Mouse (Mus musculus): ENCODE measurements around the gene Lrch4. TPM values are rescaled to one million over a fixed set of nuclear protein-coding genes. Genes with fewer than 3 reads are reported as not detected.

Lrch4 gene
- polyA plus RNA-seq, 1 experiment from 2014 or later = 22.7 TPM

- peak overlapping the region in 1 of 2 experiments; percentile 1; a peak in 1 of 4 replicates for H3K4me3 ChIP-seq (ENCODE audit: control insufficient read depth in 1 of 2, insufficient read depth in 1 of 2, low read depth in 1 of 2, low read length in 2 of 2)
- WGBS = 28% methylated on average over 26 of the region's 26 CpGs
- ATAC-seq (ENCODE audit: insufficient number of reproducible peaks, insufficient read depth, low FRiP score, low read depth) = no peak
- peaks cover 38% of the 10 kb centered on the region for H3K36me3 ChIP-seq (ENCODE audit: control insufficient read depth, insufficient read depth, low read length)
- H3K4me1 ChIP-seq (ENCODE audit: control insufficient read depth in 2 of 2, insufficient read depth in 2 of 2, low read length in 2 of 2) = peaks cover 31 to 36% of the 10 kb centered on the region in 2 experiments
- no peak overlapping the region for H3K27ac ChIP-seq (replicated peaks in 1 of 2; ENCODE audit: control insufficient read depth in 1 of 2, insufficient read depth in 1 of 2, low read depth in 2 of 2, low read length in 2 of 2)
- H3K9ac ChIP-seq (ENCODE audit: low read length) = peak overlapping the region; percentile 43; the same call in 1 of the 2 replicates
- H3K27me3 ChIP-seq (ENCODE audit: control insufficient read depth, insufficient read depth, low read length) = no peaks in the 10 kb centered on the region
- no peaks in the 10 kb centered on the region for H3K9me3 ChIP-seq (ENCODE audit: control insufficient read depth, low read length)
- H3K4me2 ChIP-seq (ENCODE audit: low read length) = peak overlapping the region; percentile 41
These were observed 20.9 kb upstream of the Lrch4 start for GRCm38 (mm10) chr5:137607860-137608653.

GRCm38 (mm10) chr5:137608654-137609190, 20.2 kb upstream of the Lrch4 start:
- no peak for ATAC-seq (ENCODE audit: insufficient number of reproducible peaks, insufficient read depth, low FRiP score, low read depth)
- Histone ChIP-seq H3K4me2 (ENCODE audit: low read length) (peak overlapping the region; percentile 41), H3K4me1 (ENCODE audit: control insufficient read depth in 2 of 2, insufficient read depth in 2 of 2, low read length in 2 of 2) (peaks cover 36 to 40% of the 10 kb centered on the region in 2 experiments), H3K36me3 (ENCODE audit: control insufficient read depth, insufficient read depth, low read length) (peaks cover 35% of the 10 kb centered on the region), H3K9me3 (ENCODE audit: control insufficient read depth, low read length) (no peaks in the 10 kb centered on the region), H3K4me3 (ENCODE audit: control insufficient read depth in 1 of 2, insufficient read depth in 1 of 2, low read depth in 1 of 2, low read length in 2 of 2) (peak overlapping the region in 1 of 2 experiments; percentile 1; a peak in 1 of 4 replicates), H3K9ac (ENCODE audit: low read length) (peak overlapping the region; percentile 43; the same call in 1 of the 2 replicates), H3K27me3 (ENCODE audit: control insufficient read depth, insufficient read depth, low read length) (no peaks in the 10 kb centered on the region), H3K27ac (replicated peaks in 1 of 2; ENCODE audit: control insufficient read depth in 1 of 2, insufficient read depth in 1 of 2, low read depth in 2 of 2, low read length in 2 of 2) (no peak overlapping the region)
- 24% methylated on average over 23 of the region's 23 CpGs for WGBS

- H3K36me3 ChIP-seq (ENCODE audit: control insufficient read depth, insufficient read depth, low read length) = peaks cover 34% of the 10 kb centered on the region
- H3K4me3 ChIP-seq (ENCODE audit: control insufficient read depth in 1 of 2, insufficient read depth in 1 of 2, low read depth in 1 of 2, low read length in 2 of 2) = no peak overlapping the region
- 76% methylated on average over 3 of the region's 3 CpGs for WGBS
These were observed 19.6 kb upstream of the Lrch4 start for GRCm38 (mm10) chr5:137609292-137609691.

GRCm38 (mm10) chr5:137610056-137610455, 18.9 kb upstream of the Lrch4 start:
- Histone ChIP-seq H3K27ac (replicated peaks in 1 of 2; ENCODE audit: control insufficient read depth in 1 of 2, insufficient read depth in 1 of 2, low read depth in 2 of 2, low read length in 2 of 2) (peak overlapping the region; percentile 37 to 93; a peak in 3 of 4 replicates), H3K4me2 (ENCODE audit: low read length) (peak overlapping the region; percentile 63), H3K9me3 (ENCODE audit: control insufficient read depth, low read length) (no peaks in the 10 kb centered on the region), H3K27me3 (ENCODE audit: control insufficient read depth, insufficient read depth, low read length) (no peaks in the 10 kb centered on the region), H3K9ac (ENCODE audit: low read length) (peak overlapping the region; percentile 74), H3K4me1 (ENCODE audit: control insufficient read depth in 2 of 2, insufficient read depth in 2 of 2, low read length in 2 of 2) (peaks cover 39 to 43% of the 10 kb centered on the region in 2 experiments), H3K4me3 (ENCODE audit: control insufficient read depth in 1 of 2, insufficient read depth in 1 of 2, low read depth in 1 of 2, low read length in 2 of 2) (peak overlapping the region; percentile 34 to 45), H3K36me3 (ENCODE audit: control insufficient read depth, insufficient read depth, low read length) (peaks cover 28% of the 10 kb centered on the region)
- no peak for ATAC-seq (ENCODE audit: insufficient number of reproducible peaks, insufficient read depth, low FRiP score, low read depth)
- WGBS = 58% methylated on average over 4 of the region's 4 CpGs

More at GRCm38 (mm10) chr5:137609292-137609691, 19.6 kb upstream of the Lrch4 start:
- H3K9me3 ChIP-seq (ENCODE audit: control insufficient read depth, low read length) = no peaks in the 10 kb centered on the region
- no peak overlapping the region for H3K4me2 ChIP-seq (ENCODE audit: low read length)
- ATAC-seq (ENCODE audit: insufficient number of reproducible peaks, insufficient read depth, low FRiP score, low read depth) = no peak
- H3K4me1 ChIP-seq (ENCODE audit: control insufficient read depth in 2 of 2, insufficient read depth in 2 of 2, low read length in 2 of 2) = peaks cover 39 to 43% of the 10 kb centered on the region in 2 experiments
- no peak overlapping the region for H3K9ac ChIP-seq (ENCODE audit: low read length)
- no peaks in the 10 kb centered on the region for H3K27me3 ChIP-seq (ENCODE audit: control insufficient read depth, insufficient read depth, low read length)
- no peak overlapping the region for H3K27ac ChIP-seq (replicated peaks in 1 of 2; ENCODE audit: control insufficient read depth in 1 of 2, insufficient read depth in 1 of 2, low read depth in 2 of 2, low read length in 2 of 2)

- Histone ChIP-seq H3K4me3 (ENCODE audit: control insufficient read depth in 1 of 2, insufficient read depth in 1 of 2, low read depth in 1 of 2, low read length in 2 of 2) (peak overlapping the region; percentile 34 to 45), H3K27me3 (ENCODE audit: control insufficient read depth, insufficient read depth, low read length) (no peaks in the 10 kb centered on the region), H3K9ac (ENCODE audit: low read length) (peak overlapping the region; percentile 74), H3K4me1 (ENCODE audit: control insufficient read depth in 2 of 2, insufficient read depth in 2 of 2, low read length in 2 of 2) (peaks cover 39 to 43% of the 10 kb centered on the region in 2 experiments), H3K36me3 (ENCODE audit: control insufficient read depth, insufficient read depth, low read length) (peaks cover 22% of the 10 kb centered on the region), H3K9me3 (ENCODE audit: control insufficient read depth, low read length) (no peaks in the 10 kb centered on the region), H3K4me2 (ENCODE audit: low read length) (peak overlapping the region; percentile 63), H3K27ac (replicated peaks in 1 of 2; ENCODE audit: control insufficient read depth in 1 of 2, insufficient read depth in 1 of 2, low read depth in 2 of 2, low read length in 2 of 2) (peak overlapping the region; percentile 89 to 93)
- 2% methylated on average over 12 of the region's 12 CpGs for whole genome bisulfite sequencing
- ATAC-seq (ENCODE audit: insufficient number of reproducible peaks, insufficient read depth, low FRiP score, low read depth) = peak; percentile 37
These were observed 18.2 kb upstream of the Lrch4 start for GRCm38 (mm10) chr5:137610548-137611244.

GRCm38 (mm10) chr5:137611245-137611602, 17.7 kb upstream of the Lrch4 start:
- 3% methylated on average over 5 of the region's 6 CpGs for WGBS
- H3K4me3 ChIP-seq (ENCODE audit: control insufficient read depth in 1 of 2, insufficient read depth in 1 of 2, low read depth in 1 of 2, low read length in 2 of 2) = peak overlapping the region; percentile 34 to 45
- ATAC-seq (ENCODE audit: insufficient number of reproducible peaks, insufficient read depth, low FRiP score, low read depth) = peak; percentile 44; the same call in 1 of the 2 replicates
- H3K4me1 ChIP-seq (ENCODE audit: control insufficient read depth in 2 of 2, insufficient read depth in 2 of 2, low read length in 2 of 2) = peaks cover 39 to 43% of the 10 kb centered on the region in 2 experiments
- peak overlapping the region; percentile 74 for H3K9ac ChIP-seq (ENCODE audit: low read length)
- H3K27me3 ChIP-seq (ENCODE audit: control insufficient read depth, insufficient read depth, low read length) = no peaks in the 10 kb centered on the region
- peaks cover 17% of the 10 kb centered on the region for H3K36me3 ChIP-seq (ENCODE audit: control insufficient read depth, insufficient read depth, low read length)
- peak overlapping the region; percentile 63 for H3K4me2 ChIP-seq (ENCODE audit: low read length)
- no peaks in the 10 kb centered on the region for H3K9me3 ChIP-seq (ENCODE audit: control insufficient read depth, low read length)
- peak overlapping the region; percentile 89 to 93 for H3K27ac ChIP-seq (replicated peaks in 1 of 2; ENCODE audit: control insufficient read depth in 1 of 2, insufficient read depth in 1 of 2, low read depth in 2 of 2, low read length in 2 of 2)

GRCm38 (mm10) chr5:137613076-137613475, 15.8 kb upstream of the Lrch4 start:
- Histone ChIP-seq H3K9ac (ENCODE audit: low read length) (no peak overlapping the region; the same call in 1 of the 2 replicates), H3K4me2 (ENCODE audit: low read length) (no peak overlapping the region), H3K36me3 (ENCODE audit: control insufficient read depth, insufficient read depth, low read length) (no peaks in the 10 kb centered on the region), H3K27me3 (ENCODE audit: control insufficient read depth, insufficient read depth, low read length) (no peaks in the 10 kb centered on the region), H3K27ac (replicated peaks in 1 of 2; ENCODE audit: control insufficient read depth in 1 of 2, insufficient read depth in 1 of 2, low read depth in 2 of 2, low read length in 2 of 2) (0 out of 4 replicates have a peak overlapping the region, but pooled peaks of 1 of the 2 experiments have one; percentile 33), H3K4me3 (ENCODE audit: control insufficient read depth in 1 of 2, insufficient read depth in 1 of 2, low read depth in 1 of 2, low read length in 2 of 2) (no peak overlapping the region), H3K4me1 (ENCODE audit: control insufficient read depth in 2 of 2, insufficient read depth in 2 of 2, low read length in 2 of 2) (peaks cover 39 to 41% of the 10 kb centered on the region in 2 experiments), H3K9me3 (ENCODE audit: control insufficient read depth, low read length) (no peaks in the 10 kb centered on the region)
- WGBS = 77% methylated on average over 5 of the region's 5 CpGs
- ATAC-seq (ENCODE audit: insufficient number of reproducible peaks, insufficient read depth, low FRiP score, low read depth) = no peak
